Mouse (Mus musculus) left cerebral cortex, postnatal 25 days (tissue): ENCODE measurements at regions not wholly inside any gene's neighbourhood (a gene's known extent, or its start where the extent isn't known, plus 50 kb on each side); places are given as distances from the start of the nearest gene placed in this dataset.

Experiments used
- DNase-seq, 2 experiments: peaks; one replicate each; pipeline ENCODE4 v3.0.0; 2022; ENCODE audit warnings: low spot score in 2 of 2, mixed read lengths in 1 of 2
- intact Hi-C: fragments of 180-260 bp; cut with DNase I; formaldehyde crosslinking; loops from one replicate; pipeline ENCODE4 v1.15.1; 2025

DNA sequence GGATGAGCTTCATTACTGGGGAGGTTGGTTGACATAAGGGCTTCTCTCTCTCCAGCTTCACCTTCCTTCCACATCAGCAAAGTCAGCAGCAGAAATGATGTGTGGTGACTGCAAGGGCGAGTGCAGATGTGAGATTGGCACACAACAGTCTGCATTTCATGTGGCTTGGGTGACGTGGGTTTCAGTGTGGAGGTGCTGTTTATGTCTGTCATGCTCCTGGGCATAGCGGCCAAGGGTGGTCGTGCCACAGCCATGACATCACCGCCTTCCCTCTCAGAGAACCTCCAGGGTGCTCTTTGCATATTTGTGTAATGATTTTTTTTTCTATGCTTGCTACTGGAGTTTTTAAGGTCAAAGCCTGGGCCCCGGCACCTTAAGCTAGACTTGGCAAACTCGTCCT lies 64.0 kb downstream of the Pthlh start:
- no peak for DNase-seq
- intact Hi-C loops = no loop called here

DNA sequence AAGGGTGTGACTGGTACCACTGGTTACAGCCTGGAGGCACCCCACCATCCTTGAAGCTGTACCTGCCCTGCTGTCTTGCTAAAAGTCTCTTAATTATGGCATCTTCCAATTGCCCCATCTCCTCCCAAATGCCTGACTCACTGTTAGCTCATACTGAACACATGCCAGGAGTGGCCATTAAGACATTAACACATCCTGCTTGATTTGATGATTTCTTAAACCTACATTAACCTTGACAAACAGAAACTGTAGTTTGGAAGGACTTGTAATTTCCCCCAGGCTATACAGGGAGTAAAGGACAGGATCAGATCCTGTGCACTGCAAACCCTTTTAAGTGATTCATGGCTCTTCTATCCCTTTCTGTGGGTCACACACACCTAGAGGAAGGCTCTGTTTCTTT lies 64.6 kb downstream of the Pthlh start:
- DNase-seq = no peak
- intact Hi-C loops = no loop called here

DNA sequence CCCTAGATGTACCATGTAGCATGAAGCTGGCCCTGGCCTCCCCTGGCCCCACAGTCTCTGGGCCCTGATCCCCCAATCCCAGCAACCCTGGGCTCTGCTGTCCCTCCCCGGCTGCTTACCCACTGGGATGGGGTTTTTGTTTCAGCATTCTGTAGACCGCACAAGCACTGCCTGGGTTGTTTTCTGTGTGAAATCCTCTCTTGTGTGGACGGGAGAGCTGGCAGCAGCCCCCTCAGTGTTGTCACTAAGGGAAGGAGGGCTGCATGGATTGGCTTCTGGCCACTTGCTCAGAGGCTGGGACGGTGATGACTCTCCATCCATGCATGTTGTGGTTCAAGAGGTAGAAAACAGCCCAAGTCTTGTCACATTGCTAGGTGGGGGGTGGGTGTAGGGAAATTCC lies 67.6 kb downstream of the Pthlh start:
- intact Hi-C loops = no loop called here
- DNase-seq = no peak

DNA sequence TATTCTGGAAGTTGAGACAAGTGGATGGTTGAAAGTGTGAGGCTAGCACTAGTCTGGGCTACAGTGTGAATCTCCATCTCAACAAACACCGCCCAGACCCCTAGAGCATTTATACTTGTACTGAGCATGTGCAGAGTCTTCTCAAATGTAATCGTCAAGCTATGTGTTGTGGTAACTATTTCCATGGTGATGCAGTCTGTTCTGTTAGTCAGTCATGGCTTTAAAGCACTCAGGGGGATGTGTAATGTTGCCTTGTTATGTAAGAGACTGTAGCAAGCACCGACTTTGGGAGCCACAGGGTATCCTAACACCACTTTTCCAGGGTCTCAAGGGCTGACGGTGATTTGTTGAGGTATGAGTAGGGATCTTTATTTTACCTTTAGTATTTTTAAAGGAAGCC lies 68.7 kb downstream of the Pthlh start:
- DNase-seq = no peak
- intact Hi-C loops = no loop called here

GRCm38 (mm10) chr6:147187710-147188109 lies 76.3 kb downstream of the Pthlh start:
- intact Hi-C loops = no loop called here
- DNase-seq = no peak

GRCm38 (mm10) chr6:147178276-147178675 lies 85.7 kb downstream of the Pthlh start:
- DNase-seq = peak in 1 of 2 experiments; percentile 3
- intact Hi-C loops = no loop called here

DNA sequence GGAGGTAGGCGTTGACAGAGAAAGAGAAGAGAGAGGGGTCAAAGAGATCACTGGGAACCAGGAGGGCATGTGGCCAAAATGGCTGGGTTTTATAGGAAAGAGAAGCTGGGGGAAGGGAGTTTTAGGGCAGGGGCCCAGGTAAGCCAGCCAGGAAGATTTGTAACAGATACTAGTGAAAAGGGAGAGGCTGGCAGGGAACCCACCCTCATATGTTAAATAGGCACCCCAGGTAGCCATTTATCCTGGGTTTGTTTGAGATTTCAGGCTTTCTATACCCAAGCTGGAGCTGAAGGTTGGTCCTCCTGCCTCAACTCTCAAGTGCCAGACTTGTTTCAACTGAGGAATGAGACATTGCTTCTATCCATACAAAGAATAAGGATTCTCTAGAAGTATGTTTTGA lies 85.0 kb downstream of the Klhl42 start:
- intact Hi-C loops = no loop called here
- no peak for DNase-seq
